Comparison of ENCODE assay signal across 8 mouse cellular contexts in genomic region chr12:33394804-33395623, GRCm38 (mm10). TPM values are rescaled to one million over a fixed set of nuclear protein-coding genes. Genes with fewer than 3 reads are reported as not detected.
DNase-seq lines count a peak whose midpoint lies in the region; ATAC-seq and TF ChIP-seq lines count a peak whose summit lies in the region.
"Had no signal": no experiment of that assay in that cellular context is flagged by ENCODE, and none has a peak within 500 bp of the region (broad histone marks: within the 10 kb centered on the region; RNA-seq: fewer than 3 reads in every experiment).

Gene Efcab10 (plus strand): TSS chr12:33394854.

- peak within 1 kb of the TSS; percentile 58; the same call in 1 of the 2 replicates for H3K9ac ChIP-seq in ES-E14 (ENCODE audit: insufficient read depth, low read depth, low read length, poor library complexity, severe bottlenecking)
- peak within 1 kb of the TSS; percentile 54 for H3K9ac ChIP-seq in forebrain, embryonic 16.5 days (replicated peaks; ENCODE audit: low read depth, low read length)
- H3K9ac ChIP-seq in kidney, embryonic 15.5 days, result peak within 1 kb of the TSS; percentile 21
- no peak within 1 kb of the TSS; the same call in 1 of the 2 replicates for H3K9ac ChIP-seq in liver, embryonic 13.5 days

- H3K4me3 ChIP-seq in ES-E14 (ENCODE audit: insufficient read depth in 1 of 2, low read depth in 1 of 2, low read length in 2 of 2, poor library complexity in 1 of 2, severe bottlenecking in 1 of 2), result peak within 1 kb of the TSS; percentile 49 to 53
- peak within 1 kb of the TSS; percentile 37 for H3K4me3 ChIP-seq in forebrain, embryonic 16.5 days (replicated peaks; ENCODE audit: low read length)
- peak within 1 kb of the TSS; percentile 40 for H3K4me3 ChIP-seq in kidney, embryonic 15.5 days (replicated peaks)
- no peak within 1 kb of the TSS for H3K4me3 ChIP-seq in liver, embryonic 13.5 days (replicated peaks)

- peak; percentile 73 for DNase-seq in ES-E14 (ENCODE audit: low read depth, low spot score)
- no peak for DNase-seq in liver, embryonic 13.5 days
- DNase-seq in right cerebral cortex, adult 2 months (ENCODE audit: low spot score in 2 of 2), result peak; percentile 59 to 77
- DNase-seq in gastrocnemius, adult 8-10 months (ENCODE audit: low spot score in 2 of 2), result no peak

- no peak within 1 kb of the TSS for H3K27ac ChIP-seq in ES-E14 (ENCODE audit: insufficient read depth, low read depth, low read length, poor library complexity, severe bottlenecking)
- no peak within 1 kb of the TSS for H3K27ac ChIP-seq in forebrain, embryonic 16.5 days (ENCODE audit: low read length)
- no peak within 1 kb of the TSS for H3K27ac ChIP-seq in kidney, embryonic 15.5 days
- H3K27ac ChIP-seq in liver, embryonic 13.5 days, result no peak within 1 kb of the TSS

- no peaks in the 10 kb centered on the region for H3K27me3 ChIP-seq in forebrain, embryonic 16.5 days (replicated peaks; ENCODE audit: control insufficient read depth, insufficient read depth, low read length)
- no peaks in the 10 kb centered on the region for H3K27me3 ChIP-seq in kidney, embryonic 15.5 days
- no peaks in the 10 kb centered on the region for H3K27me3 ChIP-seq in liver, embryonic 13.5 days

- no peaks in the 10 kb centered on the region for H3K36me3 ChIP-seq in ES-E14 (ENCODE audit: control insufficient read depth, insufficient read depth, low read length, poor library complexity, severe bottlenecking)
- H3K36me3 ChIP-seq in forebrain, embryonic 16.5 days (ENCODE audit: control insufficient read depth, insufficient read depth), result no peaks in the 10 kb centered on the region
- no peaks in the 10 kb centered on the region for H3K36me3 ChIP-seq in kidney, embryonic 15.5 days
- no peaks in the 10 kb centered on the region for H3K36me3 ChIP-seq in liver, embryonic 13.5 days

- in situ Hi-C loops in ES-E14 (cut with MboI; ENCODE audit: low sequenced_read_pairs in 2 of 2, unreplicated experiment in 2 of 2), result no loop called here

- WGBS in forebrain, embryonic 16.5 days, result 7% methylated on average over 24 of the region's 24 CpGs
- 5% methylated on average over 24 of the region's 24 CpGs for WGBS in kidney, embryonic 15.5 days
- WGBS in liver, embryonic 13.5 days (ENCODE audit: insufficient replicate concordance), result 24% methylated on average over 24 of the region's 24 CpGs

- peak within 1 kb of the TSS; percentile 54 for H3K4me2 ChIP-seq in forebrain, embryonic 16.5 days (ENCODE audit: low read length)
- peak within 1 kb of the TSS; percentile 74 for H3K4me2 ChIP-seq in kidney, embryonic 15.5 days
- H3K4me2 ChIP-seq in liver, embryonic 13.5 days, result peak within 1 kb of the TSS; percentile 28

- no peaks in the 10 kb centered on the region for H3K9me3 ChIP-seq in ES-E14 (ENCODE audit: control insufficient read depth, insufficient read depth, low read depth, low read length)
- H3K9me3 ChIP-seq in forebrain, embryonic 16.5 days (ENCODE audit: control insufficient read depth, low read length), result no peaks in the 10 kb centered on the region
- H3K9me3 ChIP-seq in kidney, embryonic 15.5 days (replicated peaks), result no peaks in the 10 kb centered on the region
- no peaks in the 10 kb centered on the region for H3K9me3 ChIP-seq in liver, embryonic 13.5 days (replicated peaks)

- ATAC-seq in CD4-positive, CD25-positive, alpha-beta regulatory T cell, adult 4 months, result peak; percentile 14
- peak; percentile 75 for ATAC-seq in forebrain, embryonic 16.5 days
- peak; percentile 76 for ATAC-seq in kidney, embryonic 15.5 days (replicated peaks; ENCODE audit: low FRiP score)
- no peak for ATAC-seq in liver, embryonic 13.5 days (ENCODE audit: low read depth)

- peaks cover 0 to 2% of the 10 kb centered on the region in 2 experiments; a peak in 1 of 4 replicates for H3K4me1 ChIP-seq in ES-E14 (ENCODE audit: control insufficient read depth in 2 of 2, insufficient read depth in 2 of 2, low read length in 2 of 2, poor library complexity in 1 of 2)
- peaks cover 8% of the 10 kb centered on the region; the same call in 1 of the 2 replicates for H3K4me1 ChIP-seq in forebrain, embryonic 16.5 days (replicated peaks; ENCODE audit: control insufficient read depth, insufficient read depth, low read length)
- H3K4me1 ChIP-seq in kidney, embryonic 15.5 days, result peaks cover 11% of the 10 kb centered on the region
- H3K4me1 ChIP-seq in liver, embryonic 13.5 days (replicated peaks), result peaks cover 13% of the 10 kb centered on the region; the same call in 1 of the 2 replicates

TF ChIP-seq in ES-E14, 5 proteins besides CTCF, POLR2A, EP300 and RAD21:
- TF ChIP-seq HCFC1 (IDR thresholded peaks at IDR 0.05; ENCODE audit: borderline replicate concordance, insufficient read depth, low read length), result no peak
- no peak for TF ChIP-seq ZNF384 (IDR thresholded peaks at IDR 0.05; ENCODE audit: low read depth, low read length)
- no peak for TF ChIP-seq CHD2 (IDR thresholded peaks at IDR 0.05; ENCODE audit: low read depth, low read length)
- no peak for TF ChIP-seq ZC3H11A (IDR thresholded peaks at IDR 0.05; ENCODE audit: borderline replicate concordance, low read depth, low read length)
- TF ChIP-seq MAFK (IDR thresholded peaks at IDR 0.05; ENCODE audit: insufficient read depth, low read depth, low read length), result no peak

RNA-seq across cellular contexts. Expression of gene Efcab10, which starts in this region (rescaled TPM):
- not detected for polyA plus RNA-seq in CD4-positive, CD25-positive, alpha-beta regulatory T cell, adult 4 months (2017; shearing (Covaris generic))
- 0.63 TPM in 1 of 2 replicates, not detected in the other for total RNA-seq in ES-E14 (2012; rRNA removed)
- 2.0 and 2.1 TPM in 2 replicates for polyA plus RNA-seq in forebrain, embryonic 16.5 days (2015; fragmentation: Nextera tagmentation; extraction: Ambion mirVana)
- polyA plus RNA-seq in kidney, embryonic 15.5 days (2015; fragmentation: Nextera tagmentation; extraction: Ambion mirVana), result 0.51 and 0.65 TPM in 2 replicates
- not detected in 2 replicates for polyA plus RNA-seq in liver, embryonic 13.5 days (2015; fragmentation: Nextera tagmentation; extraction: Ambion mirVana)
- total RNA-seq in gastrocnemius, adult 8-10 months (2022), result not detected
- polyA plus RNA-seq: spleen, adult 2 months had no signal

Comparison
In these comparisons a context has a peak if more than half of its experiments do, and no peak if none do; other contexts are left out.
1. Peak in ATAC-seq in CD4-positive, CD25-positive, alpha-beta regulatory T cell, adult 4 months; RNA of the gene not detected or under 1 TPM.
2. Peak in DNase-seq, H3K4me3 ChIP-seq and H3K9ac ChIP-seq in ES-E14; RNA of the gene not detected or under 1 TPM.
3. Peak in ATAC-seq, H3K4me3 ChIP-seq, H3K9ac ChIP-seq and H3K4me2 ChIP-seq in kidney, embryonic 15.5 days; RNA of the gene not detected or under 1 TPM.
4. DNase-seq: peak in right cerebral cortex, adult 2 months (2 of 2); none in liver, embryonic 13.5 days (single experiment) and gastrocnemius, adult 8-10 months (0 of 2).
5. Peak in every context shown above with its lines, with median percentiles within 50 percentile points of each other: H3K4me2 ChIP-seq.